Mouse (Mus musculus) embryo, embryonic 10.5 days (tissue): ENCODE measurements at regions not wholly inside any gene's neighbourhood (a gene's known extent, or its start where the extent isn't known, plus 50 kb on each side); places are given as distances from the start of the nearest gene placed in this dataset.

Experiments
- DNase-seq: peaks from one replicate; pipeline ENCODE4 v3.0.0-alpha.2; 2015; ENCODE audit warnings: low spot score

DNA sequence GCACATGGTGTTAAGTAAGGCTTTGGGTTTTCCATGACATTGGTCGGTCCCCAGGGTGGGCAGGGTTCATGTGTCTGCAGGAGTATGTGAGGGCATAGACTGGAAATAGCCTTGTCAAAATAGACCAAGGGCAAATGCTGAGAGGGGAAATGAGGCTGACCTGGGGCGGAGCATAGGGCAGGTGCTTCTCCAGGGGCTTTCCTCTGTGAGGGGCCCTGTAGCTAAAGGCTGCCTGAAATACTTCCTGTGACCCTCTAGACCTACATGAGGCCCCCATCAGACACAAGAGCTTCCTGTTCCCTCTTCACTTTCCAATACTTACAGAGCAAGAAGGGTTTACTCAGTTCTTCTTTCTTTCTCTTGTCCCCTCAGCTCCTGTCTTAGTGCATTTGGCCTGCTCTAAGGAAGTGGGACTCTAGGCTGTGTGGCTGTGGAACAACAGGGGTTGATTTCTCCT is 1258.7 kb upstream of the A1bg start:
- no peak for DNase-seq

DNA sequence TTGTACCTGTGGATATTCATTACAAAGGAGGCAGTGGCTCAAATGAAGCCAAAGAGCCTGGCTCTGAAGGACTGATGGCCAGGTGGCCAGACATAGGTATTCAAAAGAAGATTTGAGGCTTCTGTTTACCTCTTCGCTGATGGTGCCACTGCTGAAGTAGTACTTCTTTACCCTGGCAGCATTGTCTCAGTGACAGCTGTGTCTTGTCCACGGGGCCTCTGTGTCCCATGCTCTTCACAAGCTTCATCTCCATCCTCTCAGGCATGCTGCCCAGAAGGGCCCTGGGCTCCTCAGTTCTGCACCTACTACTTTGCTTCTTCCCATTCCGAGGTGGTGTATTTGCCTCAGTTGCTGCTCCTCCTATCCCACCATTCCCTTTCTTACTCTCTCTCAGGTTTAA is 1257.9 kb upstream of the A1bg start:
- no peak for DNase-seq

DNA sequence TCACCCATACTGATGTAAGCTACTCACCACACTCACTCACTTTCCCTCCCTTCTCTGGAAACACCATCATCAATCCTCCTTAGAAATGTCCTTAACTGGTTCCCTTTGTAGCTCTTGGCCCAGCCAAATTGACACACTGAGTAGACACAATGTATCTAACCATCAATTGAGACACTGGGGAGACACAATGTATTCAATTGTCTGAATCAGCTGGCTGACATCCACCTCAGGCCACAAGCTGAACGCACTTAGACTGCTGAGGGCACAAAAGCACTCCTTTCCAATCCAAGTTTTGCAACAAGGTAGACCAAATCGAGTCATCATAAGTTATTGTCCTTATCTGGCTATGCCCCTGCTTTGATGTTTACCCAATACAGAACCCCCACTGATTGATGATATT is 1257.0 kb upstream of the A1bg start:
- DNase-seq = no peak

DNA sequence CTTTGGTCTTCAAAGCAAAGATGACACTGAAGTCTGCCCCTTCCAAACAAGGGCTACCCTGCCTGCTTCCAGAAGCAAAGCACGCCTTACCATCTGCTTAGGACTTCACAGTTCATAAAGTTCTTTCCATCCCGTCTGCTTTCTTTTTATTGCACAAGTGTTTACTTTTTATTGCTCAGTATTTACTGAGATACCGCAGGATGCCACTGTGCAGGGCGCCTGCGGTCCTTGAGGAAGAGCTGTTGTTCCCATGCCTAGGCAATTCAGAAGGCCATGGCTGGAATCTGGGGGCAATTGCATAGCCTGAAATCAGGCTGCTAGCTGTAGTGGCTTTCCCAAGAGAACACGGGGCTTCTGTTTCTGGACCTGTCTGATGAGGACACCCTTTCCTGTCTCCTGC is 1255.8 kb upstream of the A1bg start:
- no peak for DNase-seq

DNA sequence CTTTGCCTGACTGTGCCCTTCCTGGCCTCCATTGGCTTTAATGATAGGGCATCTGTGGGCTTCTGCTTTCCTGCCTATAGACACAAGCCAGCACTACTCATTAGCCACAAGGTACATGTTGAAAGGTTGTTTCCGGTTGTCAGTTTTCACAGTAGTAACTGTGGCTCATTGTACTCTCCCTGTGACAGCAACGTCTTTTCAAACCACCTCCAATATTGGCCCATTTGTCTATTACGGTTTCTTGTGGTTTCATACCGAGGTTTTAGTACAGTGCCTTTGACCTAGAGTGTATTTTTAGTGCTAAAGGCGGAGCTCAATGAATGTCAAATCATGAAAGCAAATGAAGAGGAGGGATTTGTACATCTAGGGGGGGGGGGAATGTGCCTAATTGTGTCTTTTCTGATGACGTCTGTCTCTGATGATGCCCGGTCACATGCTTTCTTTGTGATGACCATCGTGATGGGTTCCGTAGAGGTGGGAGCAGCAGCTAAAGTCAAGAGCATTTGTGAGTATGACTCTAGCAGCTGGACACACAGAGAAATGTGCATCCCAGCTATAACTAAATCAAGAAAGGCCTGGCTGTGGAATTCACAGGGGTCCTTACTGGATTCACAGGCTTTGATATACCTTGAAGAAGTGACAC is 1255.1 kb upstream of the A1bg start:
- no peak for DNase-seq

DNA sequence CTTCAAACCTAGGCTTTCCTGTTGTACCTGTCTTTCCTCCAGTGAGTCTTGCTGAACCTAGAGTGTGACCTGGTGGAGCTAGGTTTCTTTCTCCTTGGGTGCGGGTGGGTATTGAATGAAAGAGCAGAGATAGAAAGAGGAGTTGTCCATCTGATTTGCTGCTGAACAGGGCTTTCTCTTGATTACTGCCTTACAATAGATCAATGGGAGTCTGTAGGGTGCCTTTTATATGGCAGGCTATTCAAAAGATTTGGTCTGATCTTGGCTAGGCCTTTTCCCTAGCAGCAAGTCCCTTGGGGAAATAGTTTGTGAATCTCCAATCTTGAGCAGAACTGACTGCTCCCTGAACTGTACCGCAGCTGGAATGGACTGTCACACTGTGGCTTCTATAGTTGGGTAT is 1253.3 kb upstream of the A1bg start:
- no peak for DNase-seq

DNA sequence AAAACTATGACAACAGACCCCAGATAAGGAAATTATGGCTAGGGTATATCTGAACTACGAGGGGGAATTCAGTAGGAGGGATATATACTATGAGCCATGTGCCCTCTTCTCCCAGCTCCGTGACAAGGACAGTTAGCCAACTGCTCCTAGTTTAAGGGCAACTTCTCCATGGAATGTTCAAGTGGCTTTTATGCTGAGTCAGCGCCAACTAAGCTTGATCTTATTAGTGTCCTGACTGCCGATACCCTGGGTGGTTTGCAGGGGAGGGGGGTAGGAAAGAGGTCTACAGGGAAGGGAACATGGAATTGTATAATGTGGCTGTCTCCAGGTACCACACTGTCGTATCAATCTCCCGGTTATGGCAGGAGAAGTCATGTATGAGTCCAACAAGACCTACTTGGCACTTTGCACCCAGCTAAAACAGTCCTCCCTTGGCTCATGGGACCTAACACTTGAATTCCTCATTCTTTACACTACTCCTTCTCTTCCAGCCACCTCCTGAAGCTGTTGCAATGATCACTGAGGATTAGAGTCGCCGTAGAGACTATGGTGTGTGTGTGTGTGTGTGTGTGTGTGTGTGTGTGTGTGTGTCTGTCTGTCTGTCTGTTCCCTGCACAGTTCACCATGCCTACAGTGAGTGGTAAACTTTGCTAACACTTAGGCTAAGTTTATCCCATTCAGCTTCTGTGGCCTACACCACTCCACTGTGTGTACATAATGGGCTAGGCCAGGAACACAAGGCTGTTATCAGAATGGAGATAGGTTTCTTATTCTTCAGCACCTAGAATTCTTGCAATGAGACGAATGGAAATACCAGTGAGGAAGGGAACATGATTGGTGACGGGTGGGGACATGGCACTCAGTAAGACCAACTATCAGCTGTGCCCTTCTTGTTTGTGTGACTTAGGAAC is 1251.1 kb upstream of the A1bg start:
- DNase-seq = no peak

DNA sequence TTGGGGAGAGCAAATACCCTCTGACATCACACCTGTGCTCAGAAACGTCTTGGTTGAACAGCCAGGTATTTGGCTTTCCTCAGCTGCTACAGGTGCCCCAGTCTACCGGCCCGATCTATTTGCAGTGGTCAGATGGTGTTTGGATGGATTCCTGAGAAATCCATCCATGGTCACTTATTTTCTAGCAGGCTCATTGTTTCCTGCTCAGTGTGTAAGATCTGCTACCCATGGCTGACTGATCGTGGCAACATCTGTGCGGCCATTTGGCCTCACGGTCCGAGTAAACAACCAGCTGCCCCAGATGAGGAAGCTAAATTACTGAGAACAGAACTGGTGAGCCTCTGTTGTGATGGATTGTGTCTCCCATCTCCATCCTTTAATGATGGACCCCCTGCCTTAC is 1248.8 kb upstream of the A1bg start:
- no peak for DNase-seq

DNA sequence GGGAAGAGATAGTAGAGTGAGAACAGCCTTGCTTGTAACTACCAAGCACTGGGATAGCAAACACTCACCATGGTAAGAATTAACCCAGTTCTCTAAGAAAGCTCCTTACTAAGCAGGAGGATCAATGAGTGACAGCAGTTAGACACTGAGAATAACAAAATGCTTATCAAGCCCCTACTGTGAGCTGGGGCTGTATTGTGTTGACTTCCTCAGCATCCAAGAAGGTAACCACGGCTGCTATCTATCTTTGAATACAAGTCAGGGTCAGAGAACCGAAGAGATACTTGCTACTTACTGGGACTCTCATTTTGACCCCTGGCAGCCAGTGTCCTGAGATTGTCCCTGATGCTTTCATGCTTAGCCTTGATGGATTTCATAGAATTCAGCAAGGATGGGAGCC is 1248.4 kb upstream of the A1bg start:
- no peak for DNase-seq

DNA sequence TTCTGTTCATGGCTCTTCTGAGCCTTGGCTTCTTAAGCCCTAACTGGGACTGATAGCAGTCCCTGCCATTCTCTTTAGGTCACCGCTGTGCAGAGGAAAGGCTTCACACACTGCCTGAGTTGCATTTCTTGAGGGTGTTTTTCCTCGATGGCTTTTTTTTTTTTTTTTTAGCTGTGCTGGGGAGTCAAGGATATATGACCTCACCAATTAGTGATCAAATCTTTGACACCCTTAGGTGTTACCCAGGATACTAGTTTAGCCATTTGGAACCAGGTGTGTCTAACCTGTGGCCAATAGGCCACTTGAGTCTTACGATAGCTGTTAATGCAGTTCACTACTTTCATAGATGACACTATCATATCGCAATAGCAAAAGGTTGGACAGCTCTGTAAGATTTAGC is 1247.5 kb upstream of the A1bg start:
- DNase-seq = no peak

DNA sequence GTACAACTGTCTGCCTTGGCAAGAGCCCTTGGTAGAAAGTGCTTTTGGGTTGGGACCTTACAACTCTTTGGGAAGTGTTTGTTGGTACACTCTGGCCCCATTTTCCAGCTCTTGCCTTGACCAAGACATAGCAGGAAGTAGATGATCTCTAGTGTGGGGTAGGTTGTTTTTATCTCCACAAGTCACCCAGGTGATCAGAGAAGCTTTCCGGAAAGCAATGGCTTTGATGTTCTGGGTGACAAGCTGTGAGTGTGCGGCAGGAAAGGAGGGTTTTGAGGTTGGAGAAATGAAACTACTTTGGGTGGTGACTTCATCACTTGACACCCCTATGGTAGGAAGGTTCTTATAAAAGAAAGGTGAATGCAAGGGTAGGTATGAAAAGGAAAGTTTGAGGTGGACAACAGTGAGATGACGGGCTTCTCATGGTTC is 1246.8 kb upstream of the A1bg start:
- DNase-seq = no peak

DNA sequence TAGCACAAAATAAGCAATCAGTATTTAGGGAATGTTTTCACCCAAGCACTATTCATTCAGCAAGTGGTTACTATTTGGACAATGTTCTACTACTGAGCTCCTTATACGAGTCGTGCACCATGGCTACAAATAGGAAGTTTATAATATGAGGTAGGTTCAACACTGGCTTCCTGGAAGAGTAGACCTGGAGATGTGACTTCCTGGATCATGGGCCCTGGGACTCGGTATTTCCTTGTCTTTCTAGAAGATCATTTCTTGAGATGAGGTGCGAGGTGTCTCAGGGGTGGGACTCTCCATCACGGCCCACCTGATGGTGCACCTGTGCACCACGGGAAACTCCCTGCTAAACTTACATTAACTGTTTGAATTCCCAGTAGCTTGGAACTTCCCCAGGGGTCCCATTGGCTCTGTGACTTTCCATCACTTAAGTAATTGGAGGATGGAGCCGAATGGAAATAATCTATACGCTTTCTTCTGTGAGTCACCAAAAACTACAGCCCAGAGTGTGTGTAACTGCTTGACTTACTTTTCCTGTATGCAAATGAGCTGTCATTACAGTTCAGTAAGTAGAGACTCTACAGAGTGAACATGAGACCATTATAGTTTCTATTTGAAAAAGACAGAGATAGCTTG is 1246.3 kb upstream of the A1bg start:
- DNase-seq = no peak

DNA sequence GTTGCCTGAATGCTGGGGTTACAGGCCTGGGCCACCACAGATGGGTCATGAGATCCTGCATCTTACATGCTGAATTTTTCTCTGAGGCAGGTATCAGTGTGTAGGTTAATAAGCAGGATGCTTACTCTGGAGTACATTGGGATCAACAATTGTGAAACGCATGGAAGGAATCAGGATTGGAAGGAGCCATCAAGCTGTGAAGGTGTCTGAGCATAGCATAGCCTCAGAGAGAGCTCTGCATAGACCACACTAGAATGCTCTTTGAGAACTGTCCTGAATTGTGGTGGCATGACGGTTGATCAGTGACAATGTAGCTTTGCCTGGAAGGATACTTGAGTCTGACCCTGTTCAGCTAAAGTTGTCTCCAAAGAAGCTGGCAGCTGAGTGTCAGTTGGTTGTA is 1245.7 kb upstream of the A1bg start:
- no peak for DNase-seq

DNA sequence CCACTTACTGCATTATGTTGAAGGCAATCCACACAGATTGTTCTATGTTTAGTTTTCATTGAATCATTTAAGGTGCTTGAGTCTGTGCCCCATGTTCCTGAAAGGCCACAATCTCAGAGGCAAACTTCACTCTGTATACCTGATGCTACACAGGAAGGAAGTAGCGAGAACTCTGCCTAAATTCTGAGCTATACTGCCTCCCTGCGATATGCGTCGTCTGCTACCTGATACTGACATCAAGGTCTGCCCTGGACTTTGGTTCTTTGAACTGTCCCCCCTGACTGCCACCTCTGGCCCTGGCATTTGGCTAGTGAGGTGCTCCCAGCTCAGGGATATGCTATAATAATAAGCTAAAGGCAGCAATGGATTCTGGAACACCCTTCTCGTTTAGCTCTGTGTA is 1244.0 kb upstream of the A1bg start:
- DNase-seq = no peak

DNA sequence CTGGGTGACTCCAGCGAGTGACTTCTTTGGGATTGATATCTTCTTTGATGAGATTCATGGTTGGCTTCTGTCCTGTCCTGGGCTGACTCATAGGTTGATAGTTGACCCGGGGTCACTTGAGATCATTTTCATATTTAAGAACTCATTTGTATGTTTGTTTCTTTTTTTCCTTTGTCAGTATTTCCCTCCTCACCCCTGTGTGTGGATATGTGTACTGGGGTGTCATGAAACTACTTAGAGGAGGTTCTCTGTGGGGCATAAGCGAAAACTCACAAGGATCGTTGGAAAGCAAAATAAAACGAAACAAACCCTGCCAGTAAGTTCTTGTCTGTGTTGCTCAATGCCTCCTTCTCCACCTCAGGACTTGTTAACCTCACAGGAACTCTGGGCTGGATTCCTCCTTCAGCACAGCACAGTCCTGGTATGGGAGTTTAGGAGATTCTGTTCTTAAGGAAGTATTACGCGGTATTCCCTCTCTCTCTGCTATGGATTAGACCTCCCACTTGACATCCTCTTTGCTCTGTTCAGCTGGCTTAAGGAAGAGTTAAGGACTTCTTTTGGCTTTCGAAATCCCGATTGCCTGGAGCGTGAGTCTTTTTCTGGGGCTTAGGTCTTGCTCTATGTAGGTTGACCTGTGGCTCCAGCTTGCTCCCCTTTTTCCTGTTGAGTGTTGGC is 1243.2 kb upstream of the A1bg start:
- no peak for DNase-seq

DNA sequence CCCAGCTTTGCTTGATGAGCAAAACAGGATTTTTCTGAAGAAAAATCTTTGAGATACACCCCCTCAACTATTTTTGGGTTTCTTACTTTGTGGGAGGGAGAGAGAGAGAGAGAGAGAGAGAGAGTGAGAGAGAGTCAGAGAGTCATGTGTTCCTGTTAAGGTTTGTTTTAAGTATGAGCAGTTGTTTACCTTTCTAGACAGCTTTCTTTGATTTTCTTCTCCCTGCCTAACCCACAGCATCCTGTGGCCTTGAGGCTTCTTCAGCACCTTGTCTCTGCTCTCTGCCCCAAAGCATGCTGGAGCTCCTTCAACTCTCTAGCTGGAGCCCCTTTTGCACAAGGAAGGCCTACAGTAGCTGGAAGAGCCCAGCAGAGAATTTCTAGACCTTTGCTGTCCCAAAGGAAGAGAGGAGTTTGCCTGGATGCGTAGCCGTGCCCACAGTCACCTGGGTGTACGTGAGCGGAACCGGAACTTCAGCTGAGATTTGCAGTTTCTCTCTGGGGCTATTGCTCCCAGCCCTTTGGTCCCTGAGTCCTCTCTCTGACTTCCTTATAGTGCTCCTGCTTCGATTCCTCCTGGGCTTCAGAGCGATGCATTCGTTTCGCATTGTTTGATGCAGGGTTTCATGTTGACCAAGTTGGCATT is 1242.1 kb upstream of the A1bg start:
- DNase-seq = no peak

DNA sequence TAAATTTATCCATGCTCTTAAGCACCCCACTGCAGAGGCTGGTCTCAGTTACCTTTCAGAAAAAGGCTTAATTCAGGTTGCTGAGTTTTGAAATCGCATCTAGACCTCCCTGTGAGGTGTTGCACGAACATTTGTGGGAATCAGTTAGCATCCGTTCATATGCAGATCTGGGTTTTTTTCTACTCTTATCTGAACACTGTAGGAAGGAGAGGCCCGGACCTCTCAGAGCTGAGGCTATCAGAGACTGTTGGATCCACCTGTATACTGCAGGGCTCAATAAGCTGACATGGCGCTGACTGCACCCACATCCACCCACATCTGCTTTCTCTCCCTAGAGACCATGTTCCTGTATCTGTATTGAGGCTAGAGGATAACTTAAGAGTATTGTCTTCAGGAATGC is 1240.4 kb upstream of the A1bg start:
- DNase-seq = no peak

DNA sequence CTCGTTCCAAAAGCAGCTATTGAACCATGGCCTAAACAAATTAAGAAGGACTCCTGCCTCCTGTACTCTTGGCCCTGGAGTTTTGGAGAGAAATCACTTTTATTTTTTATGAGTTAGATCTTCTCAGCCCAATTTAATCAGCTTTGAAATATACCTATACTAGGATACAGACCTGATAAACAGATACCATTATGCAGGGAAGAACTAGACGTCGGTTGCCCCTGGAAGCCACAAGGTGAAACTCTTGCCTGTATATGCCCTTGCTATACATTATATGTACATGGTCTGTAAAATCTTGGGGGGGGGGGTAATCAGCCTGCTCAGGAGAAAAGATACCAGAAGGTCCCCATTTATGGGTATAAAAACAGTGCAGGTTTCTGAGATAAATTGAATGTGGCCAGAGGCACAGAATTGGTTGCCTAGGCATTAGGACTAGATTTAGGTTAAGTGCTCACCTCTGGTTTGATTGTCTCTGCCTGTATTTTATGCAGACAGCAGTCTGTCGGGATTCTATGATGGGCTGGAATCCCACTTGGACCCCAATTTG is 1239.9 kb upstream of the A1bg start:
- DNase-seq = no peak

DNA sequence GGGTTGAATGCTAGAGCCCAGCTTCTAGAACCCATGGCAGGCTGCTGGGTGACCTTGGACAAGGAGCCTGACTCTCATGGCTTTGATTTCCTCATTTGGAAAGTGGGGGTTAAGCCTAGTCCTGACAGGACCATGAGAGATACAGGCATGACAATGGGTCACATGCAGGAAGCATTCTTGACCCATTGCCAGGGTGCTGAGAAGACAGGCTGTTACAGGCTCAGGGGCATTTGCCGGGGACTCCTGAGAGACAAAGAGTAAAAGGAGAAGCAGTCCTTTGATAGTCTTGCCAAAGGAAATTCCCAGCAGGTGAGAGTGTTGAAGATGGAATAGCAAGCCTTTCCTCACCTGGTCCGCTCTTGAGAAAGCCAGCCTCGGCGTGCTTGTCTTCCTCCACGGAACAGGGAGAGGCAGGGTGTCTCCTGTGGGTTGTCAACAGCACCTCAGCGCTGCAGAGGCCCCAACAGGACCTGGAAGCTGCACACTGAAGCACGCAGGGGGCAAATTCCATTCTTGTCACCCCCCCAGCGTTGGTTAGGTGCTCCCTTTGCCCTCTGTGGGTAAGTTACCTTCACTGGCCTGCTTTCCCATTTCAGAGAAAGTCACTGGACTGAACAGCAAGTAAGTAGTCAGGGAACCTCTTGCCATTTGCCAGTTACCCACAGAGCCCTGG is 1239.3 kb upstream of the A1bg start:
- DNase-seq = no peak

DNA sequence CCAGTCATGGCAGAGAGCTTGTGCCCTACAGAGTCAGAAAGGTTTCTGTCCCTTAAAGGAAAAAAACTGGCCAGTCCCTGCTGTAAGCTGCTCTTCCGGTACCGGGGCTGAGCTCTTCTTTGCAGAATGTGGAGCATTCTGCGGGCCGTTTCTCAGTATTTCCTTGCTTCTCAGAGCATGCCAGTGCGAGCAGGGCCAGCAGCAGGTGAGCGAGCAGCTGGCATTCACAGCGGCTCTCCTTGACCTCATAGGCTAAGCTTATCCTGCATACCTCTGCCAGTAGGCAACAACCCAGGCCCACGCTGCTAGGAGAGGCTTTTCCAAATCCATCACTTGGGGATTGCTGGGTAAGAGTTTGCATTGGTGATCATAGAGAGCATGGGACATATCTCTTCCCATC is 1238.2 kb upstream of the A1bg start:
- DNase-seq = no peak
